Mouse (Mus musculus): ENCODE results near the gene Ptpn13. TPM values are rescaled to one million over a fixed set of nuclear protein-coding genes. Genes with fewer than 3 reads are reported as not detected.

Ptpn13 gene
- total and polyA plus RNA-seq, 3 experiments, result 0.04 TPM; not detected in 2

DNA sequence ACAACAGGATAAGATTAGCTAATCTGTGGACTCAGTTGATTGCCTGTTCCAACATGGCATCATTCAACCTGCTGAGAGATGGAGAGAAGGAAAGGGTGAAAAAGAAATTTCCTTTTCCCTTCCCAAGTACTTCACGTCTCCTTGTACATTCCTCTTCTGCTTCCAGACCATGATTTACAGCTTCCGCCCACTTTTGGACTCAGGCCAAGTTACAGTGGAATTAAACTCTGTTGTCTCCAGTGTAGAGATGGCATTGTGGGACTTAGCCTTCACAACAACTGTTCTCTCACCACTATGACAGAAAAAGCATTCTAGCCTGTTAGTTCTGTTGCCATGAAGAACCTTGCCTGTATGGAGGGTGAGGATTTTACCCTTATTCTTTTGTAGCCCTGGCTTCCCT is 19.1 kb upstream of the Ptpn13 start:
- no peaks in the 10 kb centered on the region for H3K27me3 ChIP-seq (replicated peaks)
- peaks cover 5 to 17% of the 10 kb centered on the region in 2 experiments; a peak in 3 of 4 replicates for H3K4me1 ChIP-seq (ENCODE audit: control insufficient read depth in 1 of 2, insufficient read depth in 2 of 2)
- H3K4me3 ChIP-seq (replicated peaks in 1 of 3; ENCODE audit: low read depth in 2 of 3, low read length in 2 of 3, poor library complexity in 1 of 3), result no peak overlapping the region
- H3K79me2 ChIP-seq (replicated peaks; ENCODE audit: control insufficient read depth, extremely low read depth, insufficient read depth, poor library complexity, severe bottlenecking), result no peaks in the 10 kb centered on the region
- no peak overlapping the region for H3K27ac ChIP-seq (ENCODE audit: insufficient read depth, low read depth)
- H3K4me2 ChIP-seq (ENCODE audit: insufficient read depth, low read depth, poor library complexity, severe bottlenecking), result no peak overlapping the region
- no peak overlapping the region for H3K9ac ChIP-seq (ENCODE audit: insufficient read depth, low read depth)
- H3K9me3 ChIP-seq (replicated peaks; ENCODE audit: low read length), result peaks cover 4% of the 10 kb centered on the region
- dilution Hi-C loops (cut with MboI; ENCODE audit: extremely low pct_ligation_motif_present, extremely low pct_unique_long_range_greater_than_20kb, low sequenced_read_pairs), result no loop called here
- H3K36me3 ChIP-seq (replicated peaks in 1 of 2; ENCODE audit: control insufficient read depth in 1 of 2, insufficient read depth in 1 of 2, low read length in 1 of 2), result no peaks in the 10 kb centered on the region
- DNase-seq (ENCODE audit: extremely low read depth), result no peak
- in situ Hi-C loops (cut with MboI; ENCODE audit: low pct_ligation_motif_present, low pct_unique_long_range_greater_than_20kb, low sequenced_read_pairs), result no loop called here
- no peak for TF ChIP-seq MAFK (IDR thresholded peaks at IDR 0.05; ENCODE audit: insufficient replicate concordance, low read length)
- no peak for TF ChIP-seq ZKSCAN1 (IDR thresholded peaks at IDR 0.05; ENCODE audit: borderline replicate concordance, low read depth, low read length)
- no peak for TF ChIP-seq ZNF384 (IDR thresholded peaks at IDR 0.05; ENCODE audit: low read depth, low read length)
- TF ChIP-seq IRF4 (IDR thresholded peaks at IDR 0.05; ENCODE audit: low read depth, low read length), result no peak
- TF ChIP-seq PAX5 (IDR thresholded peaks at IDR 0.05; ENCODE audit: low read length), result no peak
- TF ChIP-seq KAT2A (IDR thresholded peaks at IDR 0.05; ENCODE audit: insufficient replicate concordance, low read length), result no peak
- TF ChIP-seq USF2 (conservative IDR thresholded peaks at IDR 0.05; ENCODE audit: low read depth, low read length), result no peak

DNA sequence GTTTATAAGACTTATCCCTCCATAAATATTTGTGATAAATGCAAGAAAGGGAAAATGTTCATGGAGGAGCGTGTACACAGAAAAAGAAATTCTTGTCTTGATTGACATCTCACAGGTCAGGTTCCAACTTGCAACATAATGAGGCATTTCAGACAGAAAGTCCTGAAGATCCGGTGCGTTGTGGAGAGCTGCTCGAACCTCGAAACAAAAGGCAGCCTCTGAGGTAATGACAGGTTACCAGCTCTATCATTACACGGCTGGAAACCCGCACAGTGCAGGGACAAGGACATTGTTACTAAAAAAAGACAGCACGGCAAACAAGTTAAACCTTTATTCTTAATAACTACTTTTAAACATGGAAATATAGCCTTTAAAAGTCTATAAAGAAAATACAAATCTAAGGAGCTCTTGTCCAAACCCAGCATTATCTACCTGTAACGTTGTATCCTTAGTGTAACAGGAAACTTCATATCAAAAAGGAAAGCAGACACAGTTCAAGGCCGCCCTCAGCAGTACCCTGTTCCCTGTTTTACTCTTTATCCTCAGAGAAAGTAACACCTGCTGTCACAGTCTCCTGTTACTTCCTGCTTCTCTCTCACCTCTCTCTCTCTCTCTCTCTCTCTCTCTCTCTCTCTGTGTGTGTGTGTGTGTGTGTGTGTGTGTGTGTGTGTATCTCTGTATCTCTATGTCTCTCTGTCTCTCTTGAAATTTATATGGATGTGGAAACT is 12.8 kb upstream of the Ptpn13 start:
- H3K4me3 ChIP-seq (replicated peaks in 1 of 3; ENCODE audit: low read depth in 2 of 3, low read length in 2 of 3, poor library complexity in 1 of 3), result no peak overlapping the region
- no peaks in the 10 kb centered on the region for H3K79me2 ChIP-seq (replicated peaks; ENCODE audit: control insufficient read depth, extremely low read depth, insufficient read depth, poor library complexity, severe bottlenecking)
- DNase-seq (ENCODE audit: extremely low read depth), result no peak
- TF ChIP-seq PAX5 (IDR thresholded peaks at IDR 0.05; ENCODE audit: low read length) (no peak), CHD2 (IDR thresholded peaks at IDR 0.05; ENCODE audit: low read length) (no peak), GABPA (IDR thresholded peaks at IDR 0.05; ENCODE audit: insufficient replicate concordance, low read depth, low read length) (no peak), USF1 (IDR thresholded peaks at IDR 0.05; ENCODE audit: low read depth, low read length) (no peak), POLR2AphosphoS2 (IDR thresholded peaks at IDR 0.05; ENCODE audit: low read depth, low read length) (no peak), MAZ (IDR thresholded peaks at IDR 0.05; ENCODE audit: low read depth, low read length) (no peak), MAFK (IDR thresholded peaks at IDR 0.05; ENCODE audit: insufficient replicate concordance, low read length) (no peak), ZC3H11A (IDR thresholded peaks at IDR 0.05; ENCODE audit: low read depth, low read length) (no peak), NELFE (IDR thresholded peaks at IDR 0.05; ENCODE audit: low read depth, low read length) (no peak), USF2 (conservative IDR thresholded peaks at IDR 0.05; ENCODE audit: low read depth, low read length) (no peak), SMC3 (IDR thresholded peaks at IDR 0.05; ENCODE audit: low read depth, low read length) (no peak), JUN (IDR thresholded peaks at IDR 0.05; ENCODE audit: insufficient read depth, low read depth, low read length) (no peak), ETS1 (conservative IDR thresholded peaks at IDR 0.05; ENCODE audit: low read depth, low read length) (no peak), CHD1 (IDR thresholded peaks at IDR 0.05; ENCODE audit: low read depth, low read length) (no peak), IRF4 (IDR thresholded peaks at IDR 0.05; ENCODE audit: low read depth, low read length) (no peak), RAD21 (IDR thresholded peaks at IDR 0.05; ENCODE audit: low read depth, low read length) (no peak), SIN3A (IDR thresholded peaks at IDR 0.05; ENCODE audit: low read length) (no peak)
- dilution Hi-C loops (cut with MboI; ENCODE audit: extremely low pct_ligation_motif_present, extremely low pct_unique_long_range_greater_than_20kb, low sequenced_read_pairs) (no loop called here), in situ Hi-C loops (cut with MboI; ENCODE audit: low pct_ligation_motif_present, low pct_unique_long_range_greater_than_20kb, low sequenced_read_pairs) (no loop called here)
- H3K27ac ChIP-seq (ENCODE audit: insufficient read depth, low read depth), result no peak overlapping the region
- H3K4me2 ChIP-seq (ENCODE audit: insufficient read depth, low read depth, poor library complexity, severe bottlenecking), result no peak overlapping the region
- no peaks in the 10 kb centered on the region for H3K27me3 ChIP-seq (replicated peaks)
- H3K9ac ChIP-seq (ENCODE audit: insufficient read depth, low read depth), result no peak overlapping the region
- no peaks in the 10 kb centered on the region for H3K36me3 ChIP-seq (replicated peaks in 1 of 2; ENCODE audit: control insufficient read depth in 1 of 2, insufficient read depth in 1 of 2, low read length in 1 of 2)
- H3K9me3 ChIP-seq (replicated peaks; ENCODE audit: low read length), result peaks cover 4% of the 10 kb centered on the region
- H3K4me1 ChIP-seq (ENCODE audit: control insufficient read depth in 1 of 2, insufficient read depth in 2 of 2), result peaks cover 0 to 9% of the 10 kb centered on the region in 2 experiments; a peak in 2 of 4 replicates

All from CH12.LX (cell line).